Mouse (Mus musculus) MEL (cell line): ENCODE data around the gene Fastkd5.

ENCODE experiments used
- CHD2 ChIP-seq: IDR thresholded peaks from 2 replicates; pipeline ENCODE4 v1.6.1; 2011; ENCODE audit warnings: low read length, improper control_type of control experiment
- MAX ChIP-seq: IDR thresholded peaks from 2 replicates; pipeline ENCODE4 v1.6.1; 2011; ENCODE audit warnings: low read length, improper control_type of control experiment
- NELFE ChIP-seq: IDR thresholded peaks from 2 replicates; pipeline ENCODE4 v1.6.1; 2011; ENCODE audit warnings: low read depth, low read length, improper control_type of control experiment
- POLR2A ChIP-seq, 2 experiments: IDR thresholded peaks; 2 replicates each; pipeline ENCODE4 v1.6.1; 2011 to 2012; ENCODE audit warnings: low read length in 2 of 2, mild to moderate bottlenecking in 2 of 2, control low read depth in 1 of 2, improper control_type of control experiment in 1 of 2, low read depth in 1 of 2, moderate library complexity in 1 of 2; ENCODE audit not compliant: control insufficient read depth in 1 of 2, insufficient read depth in 1 of 2, poor library complexity in 1 of 2
- ZKSCAN1 ChIP-seq: IDR thresholded peaks from 2 replicates; pipeline ENCODE4 v1.6.1; 2012; ENCODE audit warnings: low read depth, mild to moderate bottlenecking, inconsistent platforms, low read length, improper control_type of control experiment, moderate library complexity
- ZMIZ1 ChIP-seq: IDR thresholded peaks from 2 replicates; pipeline ENCODE4 v1.6.1; 2012; ENCODE audit warnings: low read depth, mild to moderate bottlenecking, inconsistent platforms, low read length, improper control_type of control experiment, moderate library complexity

GRCm38 (mm10) chr2:130589761-130590160 is 40.1 kb downstream of the Fastkd5 start:
- TF ChIP-seq MAX (no peak), NELFE (no peak), POLR2A (IDR thresholded peaks at IDR 0.05; ENCODE audit: control insufficient read depth in 1 of 2, insufficient read depth in 1 of 2, low read depth in 1 of 2, low read length in 2 of 2, poor library complexity in 1 of 2) (no peak), ZKSCAN1 (no peak), CHD2 (no peak), ZMIZ1 (no peak)
